Mouse (Mus musculus) brain, embryonic 14.5 days (tissue): Measurements from ENCODE around the gene Rab35.

Source experiments
- CTCF ChIP-seq: fragments of 200-500 bp; IDR thresholded peaks from 2 replicates; pipeline ENCODE4 v1.5.1; 2012; ENCODE audit warnings: inconsistent platforms, mild to moderate bottlenecking, moderate library complexity, borderline replicate concordance; ENCODE audit not compliant: insufficient read depth, insufficient read length; ENCODE audit errors: extremely low read depth
- POLR2A ChIP-seq: fragments of 200-500 bp; IDR thresholded peaks from 2 replicates; pipeline ENCODE4 v1.6.1; 2012; ENCODE audit warnings: mild to moderate bottlenecking, inconsistent platforms, borderline replicate concordance; ENCODE audit not compliant: poor library complexity, insufficient read depth, insufficient read length, severe bottlenecking; ENCODE audit errors: extremely low read depth

- TF ChIP-seq CTCF: no peak
- no peak for TF ChIP-seq POLR2A
These were observed 38.7 kb downstream of the Rab35 start for GRCm38 (mm10) chr5:115670406-115670805.
